Mouse (Mus musculus) embryonic facial prominence, embryonic 13.5 days (tissue): ENCODE measurements at regions not wholly inside any gene's neighbourhood (a gene's known extent, or its start where the extent isn't known, plus 50 kb on each side); places are given as distances from the start of the nearest gene placed in this dataset.

ENCODE experiments used
- ATAC-seq: fragments of 200-750 bp; cut with Nextera tagmentation; 2 replicates; pipeline ENCODE4 v1.8.0; 2017; ENCODE audit warnings: low read depth; ENCODE audit not compliant: insufficient number of reproducible peaks, insufficient read depth, low FRiP score, low TSS enrichment
- H3K27ac ChIP-seq: fragments of 300-500 bp; sonication (generic); 2 replicates; pipeline ENCODE4 v1.5.1; 2015; ENCODE audit warnings: moderate library complexity, mild to moderate bottlenecking, inconsistent platforms
- H3K27me3 ChIP-seq: fragments of 300-500 bp; sonication (generic); 2 replicates; pipeline ENCODE4 v1.6.1; 2015; ENCODE audit warnings: mild to moderate bottlenecking, inconsistent platforms
- H3K36me3 ChIP-seq: fragments of 300-500 bp; sonication (generic); 2 replicates; pipeline ENCODE4 v1.6.1; 2015; ENCODE audit warnings: mild to moderate bottlenecking, inconsistent platforms
- H3K4me1 ChIP-seq: fragments of 300-500 bp; sonication (generic); 2 replicates; pipeline ENCODE4 v1.6.1; 2015; ENCODE audit warnings: inconsistent platforms
- H3K4me2 ChIP-seq: fragments of 300-500 bp; sonication (generic); 2 replicates; pipeline ENCODE4 v1.6.1; 2015; ENCODE audit warnings: moderate library complexity, mild to moderate bottlenecking, inconsistent platforms
- H3K4me3 ChIP-seq: fragments of 300-500 bp; sonication (generic); 2 replicates; pipeline ENCODE4 v1.5.1; 2015; ENCODE audit warnings: mild to moderate bottlenecking, inconsistent platforms
- H3K9ac ChIP-seq: fragments of 300-500 bp; sonication (generic); 2 replicates; pipeline ENCODE4 v1.6.1; 2015; ENCODE audit warnings: mild to moderate bottlenecking, inconsistent platforms
- H3K9me3 ChIP-seq: fragments of 300-500 bp; sonication (generic); 2 replicates; pipeline ENCODE4 v1.6.1; 2016; ENCODE audit warnings: inconsistent platforms
- WGBS: fragments of 180-500 bp; shearing (Covaris S2); methylation state at CpG from one replicate; pipeline ENCODE4 v1.1.7; 2015; ENCODE audit warnings: mixed read lengths; 5-methylcytosine and 5-hydroxymethylcytosine counted together

GRCm38 (mm10) chr14:105544066-105544465 is 285.7 kb downstream of the Ndfip2 start:
- WGBS, result 87% methylated on average over 3 of the region's 3 CpGs
- Histone ChIP-seq H3K27me3 (peaks cover 6% of the 10 kb centered on the region; the same call in 1 of the 2 replicates), H3K4me2 (no peak overlapping the region), H3K27ac (no peak overlapping the region), H3K9me3 (no peaks in the 10 kb centered on the region), H3K36me3 (no peaks in the 10 kb centered on the region), H3K4me3 (no peak overlapping the region), H3K4me1 (peaks cover 10% of the 10 kb centered on the region), H3K9ac (no peak overlapping the region)
- no peak for ATAC-seq

GRCm38 (mm10) chr14:105542486-105543145 is 284.2 kb downstream of the Ndfip2 start:
- Histone ChIP-seq H3K4me3 (peak overlapping the region; percentile 25), H3K4me1 (peaks cover 10% of the 10 kb centered on the region), H3K36me3 (no peaks in the 10 kb centered on the region), H3K27ac (no peak overlapping the region), H3K9me3 (no peaks in the 10 kb centered on the region), H3K27me3 (peaks cover 6% of the 10 kb centered on the region; the same call in 1 of the 2 replicates), H3K9ac (0 out of 2 replicates have a peak overlapping the region, but pooled peaks have one; percentile 3), H3K4me2 (peak overlapping the region; percentile 60)
- ATAC-seq, result no peak
- 10% methylated on average over 15 of the region's 15 CpGs for WGBS

- Histone ChIP-seq H3K36me3 (no peaks in the 10 kb centered on the region), H3K27me3 (peaks cover 6% of the 10 kb centered on the region; the same call in 1 of the 2 replicates), H3K9ac (0 out of 2 replicates have a peak overlapping the region, but pooled peaks have one; percentile 3), H3K4me2 (peak overlapping the region; percentile 60), H3K4me1 (peaks cover 10% of the 10 kb centered on the region), H3K9me3 (no peaks in the 10 kb centered on the region), H3K4me3 (no peak overlapping the region), H3K27ac (no peak overlapping the region)
- 49% methylated on average over 8 of the region's 8 CpGs for WGBS
- no peak for ATAC-seq
These were observed 283.7 kb downstream of the Ndfip2 start for GRCm38 (mm10) chr14:105542090-105542485.

- peaks cover 21% of the 10 kb centered on the region; the same call in 1 of the 2 replicates for H3K4me1 ChIP-seq
- WGBS, result 43% methylated on average over 10 of the region's 10 CpGs
- H3K4me2 ChIP-seq, result no peak overlapping the region
- H3K36me3 ChIP-seq, result no peaks in the 10 kb centered on the region
- H3K4me3 ChIP-seq, result no peak overlapping the region
- no peak for ATAC-seq
- H3K9me3 ChIP-seq, result peaks cover 4% of the 10 kb centered on the region; the same call in 1 of the 2 replicates
- H3K27me3 ChIP-seq, result no peaks in the 10 kb centered on the region
- no peak overlapping the region for H3K9ac ChIP-seq
- H3K27ac ChIP-seq, result no peak overlapping the region
These were observed 273.9 kb downstream of the Ndfip2 start for GRCm38 (mm10) chr14:105532168-105532745.

GRCm38 (mm10) chr14:105528107-105528506 is 269.7 kb downstream of the Ndfip2 start:
- no peak overlapping the region for H3K4me2 ChIP-seq
- H3K27me3 ChIP-seq, result no peaks in the 10 kb centered on the region
- H3K27ac ChIP-seq, result 0 out of 2 replicates have a peak overlapping the region, but pooled peaks have one; percentile 3
- 57% methylated on average over 6 of the region's 6 CpGs for WGBS
- no peak overlapping the region for H3K9ac ChIP-seq
- no peaks in the 10 kb centered on the region for H3K36me3 ChIP-seq
- no peak for ATAC-seq
- H3K4me1 ChIP-seq, result peaks cover 22% of the 10 kb centered on the region; the same call in 1 of the 2 replicates
- H3K4me3 ChIP-seq, result no peak overlapping the region
- no peaks in the 10 kb centered on the region for H3K9me3 ChIP-seq

GRCm38 (mm10) chr14:105523849-105524248 is 265.5 kb downstream of the Ndfip2 start:
- Histone ChIP-seq H3K27ac (no peak overlapping the region), H3K4me1 (peaks cover 17% of the 10 kb centered on the region; the same call in 1 of the 2 replicates), H3K27me3 (no peaks in the 10 kb centered on the region), H3K4me3 (no peak overlapping the region), H3K9me3 (no peaks in the 10 kb centered on the region), H3K4me2 (no peak overlapping the region), H3K9ac (no peak overlapping the region), H3K36me3 (no peaks in the 10 kb centered on the region)
- ATAC-seq, result no peak
- WGBS, result 86% methylated on average over 4 of the region's 4 CpGs

GRCm38 (mm10) chr14:105522279-105522678 is 263.9 kb downstream of the Ndfip2 start:
- peaks cover 1% of the 10 kb centered on the region; the same call in 1 of the 2 replicates for H3K4me1 ChIP-seq
- no peaks in the 10 kb centered on the region for H3K9me3 ChIP-seq
- H3K27ac ChIP-seq, result no peak overlapping the region
- H3K4me3 ChIP-seq, result no peak overlapping the region
- ATAC-seq, result no peak
- 76% methylated on average over 1 of the region's 1 CpGs for WGBS
- H3K4me2 ChIP-seq, result no peak overlapping the region
- H3K27me3 ChIP-seq, result no peaks in the 10 kb centered on the region
- H3K36me3 ChIP-seq, result no peaks in the 10 kb centered on the region
- H3K9ac ChIP-seq, result no peak overlapping the region

GRCm38 (mm10) chr14:105518706-105519105 is 260.3 kb downstream of the Ndfip2 start:
- WGBS, result 66% methylated on average over 7 of the region's 7 CpGs
- Histone ChIP-seq H3K4me3 (no peak overlapping the region), H3K36me3 (no peaks in the 10 kb centered on the region), H3K4me1 (no peaks in the 10 kb centered on the region), H3K27ac (no peak overlapping the region), H3K27me3 (no peaks in the 10 kb centered on the region), H3K9me3 (no peaks in the 10 kb centered on the region), H3K9ac (no peak overlapping the region), H3K4me2 (no peak overlapping the region)
- no peak for ATAC-seq

GRCm38 (mm10) chr14:105514413-105514812 is 256.0 kb downstream of the Ndfip2 start:
- Histone ChIP-seq H3K4me1 (no peaks in the 10 kb centered on the region), H3K9ac (no peak overlapping the region), H3K9me3 (no peaks in the 10 kb centered on the region), H3K36me3 (no peaks in the 10 kb centered on the region), H3K4me3 (no peak overlapping the region), H3K27ac (no peak overlapping the region), H3K27me3 (no peaks in the 10 kb centered on the region), H3K4me2 (no peak overlapping the region)
- 58% methylated on average over 9 of the region's 9 CpGs for WGBS
- no peak for ATAC-seq

GRCm38 (mm10) chr14:105512914-105513677 is 254.7 kb downstream of the Ndfip2 start:
- H3K36me3 ChIP-seq, result no peaks in the 10 kb centered on the region
- no peak for ATAC-seq
- WGBS, result 74% methylated on average over 12 of the region's 12 CpGs
- no peaks in the 10 kb centered on the region for H3K4me1 ChIP-seq
- no peak overlapping the region for H3K9ac ChIP-seq
- H3K4me3 ChIP-seq, result no peak overlapping the region
- no peaks in the 10 kb centered on the region for H3K9me3 ChIP-seq
- no peak overlapping the region; the same call in 1 of the 2 replicates for H3K27ac ChIP-seq
- no peak overlapping the region for H3K4me2 ChIP-seq
- no peaks in the 10 kb centered on the region for H3K27me3 ChIP-seq

- no peaks in the 10 kb centered on the region for H3K27me3 ChIP-seq
- H3K36me3 ChIP-seq, result no peaks in the 10 kb centered on the region
- no peaks in the 10 kb centered on the region for H3K4me1 ChIP-seq
- H3K4me2 ChIP-seq, result no peak overlapping the region
- no peak for ATAC-seq
- H3K9me3 ChIP-seq, result no peaks in the 10 kb centered on the region
- 82% methylated on average over 4 of the region's 4 CpGs for WGBS
- no peak overlapping the region for H3K9ac ChIP-seq
- no peak overlapping the region for H3K4me3 ChIP-seq
- no peak overlapping the region for H3K27ac ChIP-seq
These were observed 253.5 kb downstream of the Ndfip2 start for GRCm38 (mm10) chr14:105511826-105512225.
